Mouse (Mus musculus): ENCODE measurements around the gene Gm20696. TPM values are rescaled to one million over a fixed set of nuclear protein-coding genes. Genes with fewer than 3 reads are reported as not detected.

Gm20696 gene
- polyA plus RNA-seq, 1 experiment from 2014 or later, result 3.6 TPM

DNA sequence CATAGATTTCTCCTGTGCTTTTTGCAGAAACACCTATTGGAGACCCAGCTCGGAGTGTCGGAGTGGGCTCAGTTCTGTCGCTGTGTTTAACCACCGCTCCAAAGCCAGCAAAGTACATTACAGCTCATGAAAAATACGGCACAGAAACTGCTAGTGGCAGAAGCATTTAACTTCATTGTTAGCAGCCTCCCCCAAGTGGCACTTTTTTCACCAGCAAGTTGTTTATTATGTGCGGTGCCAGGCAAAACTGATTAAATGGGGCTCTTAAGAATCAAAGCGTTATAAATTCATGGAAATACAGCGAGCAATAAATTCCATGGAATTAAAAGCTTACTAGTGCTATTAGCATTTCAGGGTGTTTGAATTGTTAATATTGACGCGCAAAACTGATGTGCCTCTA, 433.2 kb downstream of the Gm20696 start:
- Histone ChIP-seq H3K4me2 (replicated peaks) (no peak overlapping the region), H3K36me3 (no peaks in the 10 kb centered on the region), H3K27me3 (no peaks in the 10 kb centered on the region), H3K4me1 (replicated peaks) (peaks cover 14% of the 10 kb centered on the region), H3K9me3 (no peaks in the 10 kb centered on the region), H3K9ac (replicated peaks) (no peak overlapping the region), H3K27ac (peak overlapping the region; percentile 39; the same call in 1 of the 2 replicates), H3K4me3 (replicated peaks) (no peak overlapping the region)
- WGBS, result 58% methylated on average over 10 of the region's 10 CpGs
- ATAC-seq, result no peak

DNA sequence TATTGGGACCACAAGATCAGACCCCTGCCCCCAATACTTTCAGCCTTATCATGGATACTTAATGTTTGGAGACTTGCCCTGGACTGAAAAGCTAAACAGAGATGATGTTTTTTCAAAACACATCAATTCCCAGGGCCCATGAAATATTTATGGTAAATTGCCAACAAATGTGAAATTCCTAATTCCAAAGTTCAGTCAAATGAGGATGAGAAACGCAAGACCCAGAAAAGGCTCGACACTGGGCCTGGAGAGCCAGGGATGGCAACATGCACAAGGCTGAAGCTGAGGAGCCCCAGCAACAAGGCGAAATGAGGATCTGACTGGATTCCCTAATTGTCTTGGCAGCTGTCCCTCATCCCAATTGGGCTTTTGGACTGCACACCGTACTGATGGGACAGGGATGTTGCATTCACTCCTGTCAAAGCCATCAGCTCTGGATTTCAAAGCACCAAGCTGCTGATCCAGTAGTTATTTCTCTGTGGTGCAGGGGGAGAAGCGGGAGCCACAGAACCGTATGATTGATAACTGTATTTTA, 438.2 kb downstream of the Gm20696 start:
- no peaks in the 10 kb centered on the region for H3K27me3 ChIP-seq
- no peak overlapping the region for H3K9ac ChIP-seq (replicated peaks)
- no peaks in the 10 kb centered on the region for H3K36me3 ChIP-seq
- H3K27ac ChIP-seq, result no peak overlapping the region
- peaks cover 10% of the 10 kb centered on the region for H3K4me1 ChIP-seq (replicated peaks)
- ATAC-seq, result no peak
- 85% methylated on average over 6 of the region's 6 CpGs for WGBS
- no peak overlapping the region for H3K4me2 ChIP-seq (replicated peaks)
- no peak overlapping the region for H3K4me3 ChIP-seq (replicated peaks)
- no peaks in the 10 kb centered on the region for H3K9me3 ChIP-seq

DNA sequence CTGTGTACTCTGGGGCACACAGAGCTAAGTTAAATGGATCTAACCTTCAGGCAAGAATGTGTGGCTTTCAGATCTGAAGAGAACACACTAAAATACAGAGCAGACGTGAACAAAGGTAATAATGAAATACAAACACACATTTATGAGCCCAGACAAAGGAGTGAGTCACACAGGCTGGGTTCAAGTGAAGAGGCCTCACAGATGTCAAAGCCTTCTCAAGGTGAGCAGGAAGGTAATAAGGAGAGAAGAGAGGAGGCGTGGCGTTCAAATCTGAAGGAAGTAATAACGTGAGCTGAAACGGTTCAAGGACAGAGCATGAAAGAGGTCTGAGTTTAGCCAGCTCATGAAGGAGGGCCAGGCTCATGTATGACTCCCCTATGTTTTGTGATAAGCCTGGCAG, 445.4 kb downstream of the Gm20696 start:
- Histone ChIP-seq H3K4me2 (replicated peaks) (no peak overlapping the region), H3K9me3 (no peaks in the 10 kb centered on the region), H3K36me3 (no peaks in the 10 kb centered on the region), H3K27me3 (no peaks in the 10 kb centered on the region), H3K4me3 (replicated peaks) (no peak overlapping the region), H3K27ac (no peak overlapping the region), H3K9ac (replicated peaks) (no peak overlapping the region), H3K4me1 (replicated peaks) (peaks cover 6% of the 10 kb centered on the region; the same call in 1 of the 2 replicates)
- no peak for ATAC-seq
- 92% methylated on average over 5 of the region's 5 CpGs for WGBS

GRCm38 (mm10) chr6:99220472-99220871, 446.1 kb downstream of the Gm20696 start:
- ATAC-seq, result no peak
- Histone ChIP-seq H3K9me3 (no peaks in the 10 kb centered on the region), H3K4me1 (replicated peaks) (peaks cover 6% of the 10 kb centered on the region; the same call in 1 of the 2 replicates), H3K4me2 (replicated peaks) (no peak overlapping the region), H3K27ac (no peak overlapping the region), H3K9ac (replicated peaks) (no peak overlapping the region), H3K27me3 (no peaks in the 10 kb centered on the region), H3K4me3 (replicated peaks) (no peak overlapping the region), H3K36me3 (no peaks in the 10 kb centered on the region)
- 98% methylated on average over 3 of the region's 3 CpGs for WGBS

- Histone ChIP-seq H3K4me1 (replicated peaks) (peaks cover 6% of the 10 kb centered on the region; the same call in 1 of the 2 replicates), H3K9me3 (no peaks in the 10 kb centered on the region), H3K27ac (no peak overlapping the region), H3K4me2 (replicated peaks) (no peak overlapping the region), H3K9ac (replicated peaks) (no peak overlapping the region), H3K36me3 (no peaks in the 10 kb centered on the region), H3K27me3 (no peaks in the 10 kb centered on the region), H3K4me3 (replicated peaks) (no peak overlapping the region)
- ATAC-seq, result no peak
- 61% methylated on average over 2 of the region's 2 CpGs for whole genome bisulfite sequencing
Observed at GRCm38 (mm10) chr6:99217846-99218245, 448.8 kb downstream of the Gm20696 start.

GRCm38 (mm10) chr6:99217155-99217554, 449.4 kb downstream of the Gm20696 start:
- H3K27me3 ChIP-seq, result no peaks in the 10 kb centered on the region
- 70% methylated on average over 7 of the region's 7 CpGs for WGBS
- ATAC-seq, result peak; percentile 53; the same call in 1 of the 2 replicates

GRCm38 (mm10) chr6:99212461-99212860, 454.1 kb downstream of the Gm20696 start:
- Histone ChIP-seq H3K9ac (replicated peaks) (no peak overlapping the region), H3K27ac (no peak overlapping the region), H3K9me3 (no peaks in the 10 kb centered on the region), H3K4me3 (replicated peaks) (no peak overlapping the region), H3K27me3 (no peaks in the 10 kb centered on the region), H3K4me2 (replicated peaks) (no peak overlapping the region), H3K4me1 (replicated peaks) (peaks cover 13% of the 10 kb centered on the region), H3K36me3 (no peaks in the 10 kb centered on the region)
- no peak for ATAC-seq
- 84% methylated on average over 4 of the region's 4 CpGs for WGBS

More at GRCm38 (mm10) chr6:99217155-99217554, 449.4 kb downstream of the Gm20696 start:
- H3K36me3 ChIP-seq, result no peaks in the 10 kb centered on the region
- no peak overlapping the region for H3K4me2 ChIP-seq (replicated peaks)
- H3K9me3 ChIP-seq, result no peaks in the 10 kb centered on the region
- peaks cover 6% of the 10 kb centered on the region; the same call in 1 of the 2 replicates for H3K4me1 ChIP-seq (replicated peaks)
- no peak overlapping the region for H3K4me3 ChIP-seq (replicated peaks)
- H3K27ac ChIP-seq, result no peak overlapping the region
- no peak overlapping the region for H3K9ac ChIP-seq (replicated peaks)

DNA sequence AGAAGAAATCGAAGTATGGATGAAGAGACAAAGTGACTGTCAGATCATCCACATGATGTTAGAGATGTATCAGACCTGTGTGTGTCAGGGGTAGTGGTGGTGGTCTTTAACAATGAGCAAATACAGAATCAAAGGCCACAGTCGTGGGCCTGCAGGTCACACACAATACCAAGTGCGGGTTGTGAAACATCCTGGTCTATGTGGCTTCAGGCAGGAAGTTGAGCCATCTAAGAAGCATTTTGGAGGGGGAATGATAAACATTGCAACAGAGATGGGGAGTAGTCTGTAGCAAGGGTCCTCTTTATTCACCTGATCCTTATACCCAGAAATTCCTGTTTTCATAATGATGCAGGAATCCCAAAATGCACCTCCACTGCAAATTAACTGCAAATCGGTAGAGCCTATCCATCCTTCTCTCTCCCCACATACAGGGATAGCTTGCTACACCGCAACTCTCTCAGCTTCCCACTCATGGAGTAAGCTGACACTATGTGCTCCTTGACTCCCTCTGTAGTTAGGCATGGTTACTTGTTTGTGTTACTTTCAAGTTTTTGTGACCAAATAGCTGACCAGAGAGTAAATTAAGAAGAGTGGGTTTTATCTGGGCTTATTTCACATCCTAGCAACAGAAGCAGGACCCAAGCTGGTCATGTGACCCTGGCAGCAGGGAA, 454.8 kb downstream of the Gm20696 start:
- Histone ChIP-seq H3K4me2 (replicated peaks) (no peak overlapping the region), H3K9ac (replicated peaks) (no peak overlapping the region), H3K27me3 (no peaks in the 10 kb centered on the region), H3K9me3 (no peaks in the 10 kb centered on the region), H3K36me3 (no peaks in the 10 kb centered on the region), H3K4me1 (replicated peaks) (peaks cover 13% of the 10 kb centered on the region), H3K27ac (no peak overlapping the region), H3K4me3 (replicated peaks) (no peak overlapping the region)
- ATAC-seq, result no peak
- 82% methylated on average over 5 of the region's 5 CpGs for WGBS

DNA sequence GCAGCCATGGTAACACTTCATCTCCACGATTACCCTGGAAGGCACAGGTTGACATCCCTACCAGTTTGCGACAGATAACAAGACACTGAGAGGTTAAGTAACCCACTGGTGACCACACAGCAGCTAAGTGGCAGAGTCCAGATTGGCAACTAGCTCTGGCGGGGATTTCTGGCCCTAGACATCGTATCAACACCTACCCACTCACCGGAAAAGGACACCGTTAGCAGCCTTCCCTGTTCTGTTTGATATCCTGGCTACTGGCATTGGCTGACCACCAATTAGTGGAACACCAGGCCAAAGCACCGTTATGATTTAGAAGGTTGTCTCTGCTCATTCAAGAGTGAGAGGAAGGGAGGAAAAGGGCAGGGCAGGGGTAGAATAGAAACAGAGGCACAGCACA, 456.4 kb downstream of the Gm20696 start:
- no peak overlapping the region for H3K9ac ChIP-seq (replicated peaks)
- H3K27me3 ChIP-seq, result no peaks in the 10 kb centered on the region
- no peak overlapping the region for H3K4me2 ChIP-seq (replicated peaks)
- no peaks in the 10 kb centered on the region for H3K36me3 ChIP-seq
- no peaks in the 10 kb centered on the region for H3K9me3 ChIP-seq
- 87% methylated on average over 7 of the region's 7 CpGs for WGBS
- H3K4me3 ChIP-seq (replicated peaks), result no peak overlapping the region
- no peak overlapping the region for H3K27ac ChIP-seq
- ATAC-seq, result no peak
- peaks cover 30% of the 10 kb centered on the region for H3K4me1 ChIP-seq (replicated peaks)

Small RNA genes within 50 kb of the gene (microRNA-seq; reads per million reads assigned to microRNA genes)
- not detected for gene Gm22328

Other genes with a start within 250 kb of the Gm20696 start
- gene Foxp1, start 144.1 kb downstream of the Gm20696 start, polyA plus RNA-seq (2015; fragmentation: Nextera tagmentation; extraction: Ambion mirVana), result 68.3 and 70.4 TPM in 2 replicates
- gene Eif4e3, start within 50 bp of the Gm20696 start, polyA plus RNA-seq (2015; fragmentation: Nextera tagmentation; extraction: Ambion mirVana), result 8.8 and 9.8 TPM in 2 replicates
- gene Gpr27, start 25.9 kb upstream of the Gm20696 start, polyA plus RNA-seq (2015; fragmentation: Nextera tagmentation; extraction: Ambion mirVana), result 8.4 and 9.0 TPM in 2 replicates
- 0.32 and 0.39 TPM in 2 replicates for gene Prok2, start 59.6 kb upstream of the Gm20696 start, polyA plus RNA-seq (2015; fragmentation: Nextera tagmentation; extraction: Ambion mirVana)